25 mouse cellular contexts compared by ENCODE assay signal in the genomic region with DNA sequence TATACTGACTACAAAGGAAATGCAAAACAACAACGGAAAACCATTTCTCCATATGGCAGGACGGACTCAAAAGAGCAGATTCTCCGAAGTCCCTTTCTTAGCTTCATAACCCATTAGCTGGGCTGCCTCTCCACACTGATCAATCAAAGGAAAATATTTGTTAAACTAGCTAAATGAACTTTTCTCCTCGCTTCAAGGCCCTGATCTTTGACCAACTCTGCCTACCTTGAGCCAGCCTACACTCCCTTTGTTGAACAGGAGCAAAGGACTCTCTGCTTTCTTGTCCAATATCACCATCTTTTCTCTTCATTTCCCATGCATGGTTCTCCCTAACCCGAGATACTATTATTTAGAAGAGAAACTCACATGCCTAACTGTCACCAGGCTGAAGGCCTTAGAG. TPM values are rescaled to one million over a fixed set of nuclear protein-coding genes. Genes with fewer than 3 reads are reported as not detected.
"Had no signal": no experiment of that assay in that cellular context is flagged by ENCODE, and none has a peak within 500 bp of the region (broad histone marks: within the 10 kb centered on the region; RNA-seq: fewer than 3 reads in every experiment).

No protein-coding gene starts in this region.

- H3K4me3 ChIP-seq: gastrocnemius, adult 2 months; heart, embryonic 10.5 days; heart, embryonic 12.5 days; hindbrain, embryonic 10.5 days; hindbrain, embryonic 12.5 days; intestine, embryonic 15.5 days; kidney, embryonic 15.5 days; layer of hippocampus, adult 2 months; left cerebral cortex, adult 2 months; limb, embryonic 10.5 days; limb, embryonic 12.5 days; liver, embryonic 13.5 days had no signal

- DNase-seq: gastrocnemius, adult 2 months; gastrocnemius, postnatal 10 days; gastrocnemius, postnatal 25 days; heart, postnatal 10 days; heart, postnatal 4 days; kidney, adult 18-20 months; kidney, postnatal 25 days; kidney, postnatal 4 days; liver, embryonic 13.5 days had no signal

- ATAC-seq: forebrain, embryonic 16.5 days; hindbrain, embryonic 16.5 days; inflammation-experienced regulatory T-cells, adult 6 months; intestine, embryonic 15.5 days; intestine, postnatal 0 days had no signal

- H3K27me3 ChIP-seq: heart, embryonic 12.5 days; hindbrain, embryonic 12.5 days; intestine, embryonic 15.5 days; kidney, embryonic 15.5 days; limb, embryonic 12.5 days; liver, embryonic 13.5 days had no signal

- H3K4me2 ChIP-seq: heart, embryonic 12.5 days; hindbrain, embryonic 12.5 days; hindbrain, embryonic 14.5 days; intestine, embryonic 15.5 days; kidney, embryonic 15.5 days; limb, embryonic 12.5 days; liver, embryonic 13.5 days had no signal

- H3K4me1 ChIP-seq: heart, embryonic 10.5 days; hindbrain, embryonic 10.5 days; hindbrain, embryonic 12.5 days; limb, embryonic 10.5 days; limb, embryonic 12.5 days had no signal

- H3K27ac ChIP-seq: gastrocnemius, adult 2 months; heart, embryonic 10.5 days; hindbrain, embryonic 10.5 days; hindbrain, embryonic 12.5 days; hindbrain, embryonic 14.5 days; intestine, embryonic 15.5 days; kidney, embryonic 15.5 days; kidney, postnatal 0 days; layer of hippocampus, adult 2 months; left cerebral cortex, adult 2 months; limb, embryonic 10.5 days; limb, embryonic 12.5 days; liver, embryonic 13.5 days had no signal

- H3K9me3 ChIP-seq: heart, embryonic 10.5 days; heart, embryonic 12.5 days; hindbrain, embryonic 10.5 days; hindbrain, embryonic 12.5 days; intestine, embryonic 15.5 days; kidney, embryonic 15.5 days; limb, embryonic 10.5 days; limb, embryonic 12.5 days; liver, embryonic 13.5 days had no signal

- H3K36me3 ChIP-seq: heart, embryonic 10.5 days; heart, embryonic 12.5 days; hindbrain, embryonic 10.5 days; hindbrain, embryonic 12.5 days; intestine, embryonic 15.5 days; kidney, embryonic 15.5 days; limb, embryonic 10.5 days; limb, embryonic 12.5 days; liver, embryonic 13.5 days had no signal

- H3K9ac ChIP-seq: heart, embryonic 12.5 days; hindbrain, embryonic 12.5 days; hindbrain, embryonic 14.5 days; intestine, embryonic 15.5 days; kidney, embryonic 15.5 days; limb, embryonic 12.5 days; liver, embryonic 13.5 days had no signal

RNA-seq across cellular contexts. Expression of a gene that starts 34.6 kb away (rescaled TPM):
- polyA plus RNA-seq: inflammation-experienced regulatory T-cells, adult 6 months had no signal
